Mouse (Mus musculus) heart, embryonic 14.5 days (tissue): Measurements from ENCODE around the gene Lrr1. TPM values are rescaled to one million over a fixed set of nuclear protein-coding genes. Genes with fewer than 3 reads are reported as not detected.
"Not testable (repeated sequence)": the region's sequence is repeated elsewhere in the genome, so short reads cannot be mapped to it uniquely, and the experiment has no call there.

Source experiments
- ATAC-seq: fragments of 200-750 bp; cut with Nextera tagmentation; 2 replicates; pipeline ENCODE4 v1.8.0; 2017; ENCODE audit warnings: low read depth, moderate TSS enrichment; ENCODE audit not compliant: insufficient number of reproducible peaks, insufficient read depth, low FRiP score
- H3K27ac ChIP-seq, 2 experiments: fragments of 200-500 bp in 1 of 2; fragments of 300-500 bp in 1 of 2; sonication (generic) in 1 of 2; replicated peaks in 1 of 2; 2 replicates each; pipeline ENCODE4 v1.5.1; 2012 to 2014; ENCODE audit warnings: low read depth in 2 of 2, low read length in 2 of 2, control low read depth in 1 of 2, mild to moderate bottlenecking in 1 of 2, mixed read lengths in 1 of 2; ENCODE audit not compliant: control insufficient read depth in 1 of 2, insufficient read depth in 1 of 2
- H3K27me3 ChIP-seq: fragments of 300-500 bp; sonication (generic); 2 replicates; pipeline ENCODE4 v1.6.1; 2014; ENCODE audit warnings: mild to moderate bottlenecking, low read length, control low read depth; ENCODE audit not compliant: control insufficient read depth, insufficient read depth
- H3K36me3 ChIP-seq: fragments of 300-500 bp; sonication (generic); 2 replicates; pipeline ENCODE4 v1.6.1; 2014; ENCODE audit warnings: mild to moderate bottlenecking, control low read depth, low read length, mixed read lengths; ENCODE audit not compliant: control insufficient read depth, insufficient read depth
- H3K4me1 ChIP-seq, 2 experiments: fragments of 200-500 bp in 1 of 2; fragments of 300-500 bp in 1 of 2; sonication (generic) in 1 of 2; 2 replicates each; pipeline ENCODE4 v1.6.1; 2012 to 2014; ENCODE audit warnings: low read length in 2 of 2, control low read depth in 1 of 2, mixed read lengths in 1 of 2; ENCODE audit not compliant: control insufficient read depth in 2 of 2, insufficient read depth in 2 of 2
- H3K4me2 ChIP-seq: fragments of 300-500 bp; sonication (generic); 2 replicates; pipeline ENCODE4 v1.6.1; 2014; ENCODE audit warnings: mild to moderate bottlenecking, low read length
- H3K4me3 ChIP-seq, 2 experiments: fragments of 200-500 bp in 1 of 2; fragments of 300-500 bp in 1 of 2; sonication (generic) in 1 of 2; 2 replicates each; pipeline ENCODE4 v1.5.1; 2012 to 2014; ENCODE audit warnings: low read length in 2 of 2, mild to moderate bottlenecking in 2 of 2, control low read depth in 1 of 2, low read depth in 1 of 2, moderate library complexity in 1 of 2; ENCODE audit not compliant: control insufficient read depth in 1 of 2, insufficient read depth in 1 of 2
- H3K9ac ChIP-seq: fragments of 300-500 bp; sonication (generic); 2 replicates; pipeline ENCODE4 v1.6.1; 2014; ENCODE audit warnings: mild to moderate bottlenecking, low read length
- H3K9me3 ChIP-seq: fragments of 300-500 bp; sonication (generic); 2 replicates; pipeline ENCODE4 v1.6.1; 2016; ENCODE audit warnings: low read length, control low read depth; ENCODE audit not compliant: control insufficient read depth
- WGBS: fragments of 180-500 bp; shearing (Covaris S2); extraction: QIAGEN DNeasy Blood & Tissue Kit; methylation state at CpG from one replicate; pipeline ENCODE4 v1.1.7; 2014; 5-methylcytosine and 5-hydroxymethylcytosine counted together
- polyA plus RNA-seq: library from polyadenylated mRNA; unstranded; fragments of >200 nt; fragmentation: Nextera tagmentation; extraction: Ambion mirVana; gene quantifications from 2 replicates; pipeline ENCODE4 v1.2.1, GENCODE M21; 2014

Gene Lrr1
- polyA plus RNA-seq, 1 experiment from 2014 or later: 11.3 TPM

- WGBS: 83% methylated on average over 2 of the region's 2 CpGs
- H3K4me3 ChIP-seq: no peak overlapping the region
- ATAC-seq: no peak
- no peak overlapping the region for H3K27ac ChIP-seq
- H3K4me2 ChIP-seq: no peak overlapping the region
- H3K4me1 ChIP-seq: peaks cover 3 to 4% of the 10 kb centered on the region in 2 experiments; a peak in 3 of 4 replicates
- H3K27me3 ChIP-seq: no peaks in the 10 kb centered on the region
- peaks cover 22% of the 10 kb centered on the region for H3K36me3 ChIP-seq
- no peaks in the 10 kb centered on the region for H3K9me3 ChIP-seq
- H3K9ac ChIP-seq: no peak overlapping the region
These were observed 12.7 kb upstream of the Lrr1 start for GRCm38 (mm10) chr12:69155923-69156322.

GRCm38 (mm10) chr12:69156436-69156835 is 12.2 kb upstream of the Lrr1 start:
- Histone ChIP-seq H3K36me3 (peaks cover 22% of the 10 kb centered on the region), H3K27ac (no peak overlapping the region), H3K4me2 (no peak overlapping the region), H3K27me3 (no peaks in the 10 kb centered on the region), H3K9ac (no peak overlapping the region), H3K9me3 (no peaks in the 10 kb centered on the region), H3K4me3 (no peak overlapping the region), H3K4me1 (peaks cover 3 to 4% of the 10 kb centered on the region in 2 experiments; a peak in 3 of 4 replicates)
- WGBS: 83% methylated on average over 4 of the region's 4 CpGs
- ATAC-seq: no peak

- no peak overlapping the region for H3K27ac ChIP-seq
- no peak overlapping the region for H3K9ac ChIP-seq
- no peaks in the 10 kb centered on the region for H3K9me3 ChIP-seq
- peaks cover 22% of the 10 kb centered on the region for H3K36me3 ChIP-seq
- no peak overlapping the region for H3K4me2 ChIP-seq
- peaks cover 3 to 4% of the 10 kb centered on the region in 2 experiments; a peak in 3 of 4 replicates for H3K4me1 ChIP-seq
- no peak overlapping the region for H3K4me3 ChIP-seq
- no peaks in the 10 kb centered on the region for H3K27me3 ChIP-seq
- 96% methylated on average over 2 of the region's 2 CpGs for WGBS
- ATAC-seq: no peak
These were observed 11.5 kb upstream of the Lrr1 start for GRCm38 (mm10) chr12:69157107-69157506.

- no peaks in the 10 kb centered on the region for H3K9me3 ChIP-seq
- no peak; the same call in 1 of the 2 replicates for ATAC-seq
- peaks cover 22% of the 10 kb centered on the region for H3K36me3 ChIP-seq
- peak overlapping the region; percentile 94 to 96 for H3K27ac ChIP-seq
- WGBS: under 1% methylated on average over 19 of the region's 19 CpGs
- peaks cover 3 to 4% of the 10 kb centered on the region in 2 experiments; a peak in 3 of 4 replicates for H3K4me1 ChIP-seq
- H3K27me3 ChIP-seq: no peaks in the 10 kb centered on the region
- peak overlapping the region; percentile 67 for H3K4me2 ChIP-seq
- H3K9ac ChIP-seq: peak overlapping the region; percentile 97
- peak overlapping the region; percentile 78 to 94 for H3K4me3 ChIP-seq
These were observed 10.2 kb upstream of the Lrr1 start for GRCm38 (mm10) chr12:69158366-69158764.

- Histone ChIP-seq H3K36me3 (peaks cover 22% of the 10 kb centered on the region), H3K27ac (peak within 1 kb of the TSS; percentile 94 to 96), H3K4me2 (peak within 1 kb of the TSS; percentile 67), H3K4me3 (peak within 1 kb of the TSS; percentile 78 to 94), H3K9ac (peak within 1 kb of the TSS; percentile 97)
- H3K27me3 ChIP-seq, H3K4me1 ChIP-seq, H3K9me3 ChIP-seq: not testable (repeated sequence)
- ATAC-seq: peak; percentile 99
- WGBS: 1% methylated on average over 57 of the region's 68 CpGs
These were observed 9.6 kb upstream of the Lrr1 start, which contains the start of gene Rps29 for GRCm38 (mm10) chr12:69158765-69159577. Gene Rps29 (minus strand): TSS chr12:69159186.

GRCm38 (mm10) chr12:69159578-69159940 is 9.1 kb upstream of the Lrr1 start:
- H3K9me3 ChIP-seq: no peaks in the 10 kb centered on the region
- peaks cover 22% of the 10 kb centered on the region for H3K36me3 ChIP-seq
- no peaks in the 10 kb centered on the region for H3K27me3 ChIP-seq
- H3K4me2 ChIP-seq: peak overlapping the region; percentile 46
- H3K4me3 ChIP-seq: peak overlapping the region; percentile 27 to 78; a peak in 3 of 4 replicates
- peak overlapping the region; percentile 66 to 94; a peak in 2 of 4 replicates for H3K27ac ChIP-seq
- WGBS: 6% methylated on average over 9 of the region's 9 CpGs
- no peak overlapping the region; the same call in 1 of the 2 replicates for H3K9ac ChIP-seq
- no peak for ATAC-seq
- H3K4me1 ChIP-seq: peaks cover 3 to 4% of the 10 kb centered on the region in 2 experiments; a peak in 3 of 4 replicates

GRCm38 (mm10) chr12:69160677-69161076 is 7.9 kb upstream of the Lrr1 start:
- peaks cover 22% of the 10 kb centered on the region for H3K36me3 ChIP-seq
- H3K4me1 ChIP-seq, H3K4me3 ChIP-seq, H3K9ac ChIP-seq, ATAC-seq, H3K9me3 ChIP-seq, H3K27me3 ChIP-seq, H3K27ac ChIP-seq, H3K4me2 ChIP-seq: not testable (repeated sequence)
- WGBS: 71% methylated on average over 2 of the region's 2 CpGs
